Mouse (Mus musculus): ENCODE results near the gene C1qb. TPM values are rescaled to one million over a fixed set of nuclear protein-coding genes. Genes with fewer than 3 reads are reported as not detected.

Gene C1qb
- polyA plus RNA-seq, 1 experiment from 2014 or later: 51.0 TPM

Other genes starting within 250 kb of the C1qb start
- 5.1 and 5.8 TPM in 2 replicates for gene Ephb2, start 50.2 kb downstream of the C1qb start, polyA plus RNA-seq (2015; fragmentation: Nextera tagmentation; extraction: Ambion mirVana)
- 22.1 and 24.6 TPM in 2 replicates for gene C1qc, start 6.9 kb upstream of the C1qb start, polyA plus RNA-seq (2015; fragmentation: Nextera tagmentation; extraction: Ambion mirVana)
- gene C1qa, start 12.6 kb upstream of the C1qb start, polyA plus RNA-seq (2015; fragmentation: Nextera tagmentation; extraction: Ambion mirVana): 33.2 TPM in 2 replicates
- 0.06 and 0.34 TPM in 2 replicates for gene Epha8, start 70.6 kb upstream of the C1qb start, polyA plus RNA-seq (2015; fragmentation: Nextera tagmentation; extraction: Ambion mirVana)
- 4.1 and 5.1 TPM in 2 replicates for gene Zbtb40, start 162.6 kb upstream of the C1qb start, polyA plus RNA-seq (2015; fragmentation: Nextera tagmentation; extraction: Ambion mirVana)

Measured in lung, embryonic 15.5 days (tissue).